Mouse (Mus musculus) frontal cortex, adult 2 months (tissue): ENCODE results near the gene Lrrc1. TPM values are rescaled to one million over a fixed set of nuclear protein-coding genes. Genes with fewer than 3 reads are reported as not detected.
A peak's percentile ranks its signal among the peaks of the same experiment; 100 is the strongest.
"Not testable (repeated sequence)": the region's sequence is repeated elsewhere in the genome, so short reads cannot be mapped to it uniquely, and the experiment has no call there.

Source experiments
- DNase-seq, 2 experiments: peaks; one replicate each; pipeline ENCODE4 v3.0.0; 2022; ENCODE audit warnings: low spot score in 1 of 2; ENCODE audit errors: extremely low spot score in 1 of 2
- polyA plus RNA-seq: library from polyadenylated mRNA; depleted of rRNA; stranded (reverse); fragments of >200 nt; gene quantifications from 2 replicates; pipeline ENCODE4 v1.2.3, GENCODE M21; 2012; rRNA removed

Gene Lrrc1
- 20.0 and 20.6 TPM in 2 replicates for polyA plus RNA-seq

- peak; percentile 27 to 85 for DNase-seq
These were observed at the start of gene Lrrc1 for GRCm38 (mm10) chr9:77544354-77545067. Lrrc1 (minus strand) TSS chr9:77544870.

GRCm38 (mm10) chr9:77592423-77592822 is 47.8 kb upstream of the Lrrc1 start:
- DNase-seq, result no peak

- DNase-seq, result no peak
These were observed 44.8 kb upstream of the Lrrc1 start for GRCm38 (mm10) chr9:77589496-77589895.

GRCm38 (mm10) chr9:77587616-77588015 is 42.9 kb upstream of the Lrrc1 start:
- DNase-seq, result no peak

- DNase-seq, result no peak
These were observed 42.3 kb upstream of the Lrrc1 start for GRCm38 (mm10) chr9:77586806-77587591.

GRCm38 (mm10) chr9:77584746-77585145 is 40.1 kb upstream of the Lrrc1 start:
- DNase-seq, result peak; percentile 17 to 27

GRCm38 (mm10) chr9:77583302-77583701 is 38.6 kb upstream of the Lrrc1 start:
- no peak for DNase-seq

GRCm38 (mm10) chr9:77579827-77580226 is 35.2 kb upstream of the Lrrc1 start:
- no peak for DNase-seq

- no peak for DNase-seq
These were observed 33.3 kb upstream of the Lrrc1 start for GRCm38 (mm10) chr9:77577931-77578330.

GRCm38 (mm10) chr9:77577409-77577808 is 32.7 kb upstream of the Lrrc1 start:
- no peak for DNase-seq

- no peak for DNase-seq
These were observed 31.6 kb upstream of the Lrrc1 start for GRCm38 (mm10) chr9:77576320-77576719.

GRCm38 (mm10) chr9:77574996-77575395 is 30.3 kb upstream of the Lrrc1 start:
- not testable (repeated sequence) for DNase-seq

- DNase-seq, result no peak
These were observed 27.2 kb upstream of the Lrrc1 start for GRCm38 (mm10) chr9:77571851-77572250.

GRCm38 (mm10) chr9:77568789-77569506 is 24.3 kb upstream of the Lrrc1 start:
- DNase-seq, result no peak

GRCm38 (mm10) chr9:77561827-77562226 is 17.2 kb upstream of the Lrrc1 start:
- DNase-seq, result no peak

- no peak for DNase-seq
These were observed 13.3 kb upstream of the Lrrc1 start for GRCm38 (mm10) chr9:77557963-77558362.

- DNase-seq, result no peak
These were observed 12.5 kb upstream of the Lrrc1 start for GRCm38 (mm10) chr9:77557181-77557580.

GRCm38 (mm10) chr9:77556435-77556834 is 11.8 kb upstream of the Lrrc1 start:
- no peak for DNase-seq

GRCm38 (mm10) chr9:77553465-77553864 is 8.8 kb upstream of the Lrrc1 start:
- DNase-seq, result no peak

GRCm38 (mm10) chr9:77551036-77551512 is 6.4 kb upstream of the Lrrc1 start:
- DNase-seq, result no peak

GRCm38 (mm10) chr9:77546010-77546409 is 1.3 kb upstream of the Lrrc1 start:
- DNase-seq, result no peak
